Mouse (Mus musculus): Measurements from ENCODE around the gene Gjb1. TPM values are rescaled to one million over a fixed set of nuclear protein-coding genes. Genes with fewer than 3 reads are reported as not detected.

Gjb1 gene
- polyA plus RNA-seq, 1 experiment, result not detected

DNA sequence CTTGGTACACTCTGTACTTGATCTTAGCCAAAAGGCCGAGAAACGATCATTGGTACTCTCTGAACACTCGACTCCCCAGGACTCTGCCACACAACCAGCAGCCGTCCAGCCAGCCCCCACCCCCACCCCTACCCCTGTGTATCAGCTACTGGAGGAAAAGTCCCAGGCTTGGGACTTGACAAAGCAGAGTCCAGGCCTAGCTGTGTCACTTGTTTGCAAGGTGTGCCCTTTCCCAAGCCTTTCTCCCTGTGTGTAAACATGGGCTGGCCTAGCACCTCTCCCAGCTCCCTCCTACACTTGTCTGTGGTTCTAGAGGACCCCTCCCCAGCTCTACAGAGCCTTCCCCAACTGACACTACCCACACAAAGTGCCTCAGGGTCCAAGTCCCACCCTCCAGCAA, 10.0 kb downstream of the Gjb1 start:
- H3K79me3 ChIP-seq (ENCODE audit: low read depth), result no peaks in the 10 kb centered on the region
- no peak overlapping the region for H3ac ChIP-seq (ENCODE audit: control insufficient read depth, insufficient read length, low read depth)
- peaks cover 30% of the 10 kb centered on the region for H3K27me3 ChIP-seq (ENCODE audit: control insufficient read depth, insufficient read depth, insufficient read length)
- no peaks in the 10 kb centered on the region for H3K79me2 ChIP-seq (ENCODE audit: control insufficient read depth, insufficient read depth)
- no peak overlapping the region for H3K4me3 ChIP-seq (ENCODE audit: insufficient read depth, poor library complexity, severe bottlenecking)
- no peaks in the 10 kb centered on the region for H3K36me3 ChIP-seq (ENCODE audit: control insufficient read depth, insufficient read depth)
- TF ChIP-seq CTCF (IDR thresholded peaks at IDR 0.05; ENCODE audit: control insufficient read depth, insufficient read depth, insufficient read length) (no peak), USF1 (IDR thresholded peaks at IDR 0.05; ENCODE audit: low read depth) (no peak), CEBPB (IDR thresholded peaks at IDR 0.05; ENCODE audit: low read depth) (no peak), FOSL1 (IDR thresholded peaks at IDR 0.05; ENCODE audit: insufficient read depth, low read length, poor library complexity, severe bottlenecking) (no peak), MYOD1 (IDR thresholded peaks at IDR 0.05; ENCODE audit: control insufficient read depth, insufficient read length, low read depth) (no peak), MYOG (IDR thresholded peaks at IDR 0.05; ENCODE audit: control insufficient read depth, extremely low read depth, insufficient read length) (no peak), MAX (IDR thresholded peaks at IDR 0.05) (no peak)

DNA sequence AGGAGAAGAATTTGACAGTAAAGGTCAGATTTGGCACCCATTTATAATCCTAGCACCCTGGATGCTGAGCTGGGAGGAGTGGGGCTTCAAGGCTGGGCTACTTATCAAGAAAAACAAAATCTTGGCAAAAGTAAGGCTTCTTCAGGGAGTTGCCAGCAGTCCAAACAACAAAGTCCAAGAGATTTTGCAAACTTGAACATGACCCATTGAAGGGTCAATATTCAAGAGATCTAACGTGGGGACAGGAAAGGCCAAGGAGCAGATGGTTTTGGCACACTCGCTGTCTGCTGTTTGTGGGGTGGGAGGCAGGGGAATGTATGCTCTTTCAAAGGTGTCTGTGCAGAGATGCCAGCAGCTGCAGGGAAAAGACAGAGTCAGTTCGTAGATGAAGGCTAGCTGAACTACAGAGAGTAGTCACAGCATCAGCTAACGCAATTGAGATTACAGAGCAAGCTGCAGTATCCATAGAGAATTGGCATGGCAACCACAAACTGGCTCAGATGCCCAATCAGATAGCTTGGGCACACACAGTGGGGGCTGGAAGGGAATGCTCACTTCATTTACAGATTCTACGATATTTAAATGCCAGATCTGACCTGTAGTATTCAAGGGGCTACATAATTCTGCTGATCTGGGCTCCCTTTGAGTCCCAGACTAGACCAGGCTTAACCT, 12.8 kb downstream of the Gjb1 start:
- Histone ChIP-seq H3K79me2 (ENCODE audit: control insufficient read depth, insufficient read depth) (no peaks in the 10 kb centered on the region), H3K36me3 (ENCODE audit: control insufficient read depth, insufficient read depth) (no peaks in the 10 kb centered on the region), H3ac (ENCODE audit: control insufficient read depth, insufficient read length, low read depth) (no peak overlapping the region), H3K79me3 (ENCODE audit: low read depth) (no peaks in the 10 kb centered on the region), H3K27me3 (ENCODE audit: control insufficient read depth, insufficient read depth, insufficient read length) (peaks cover 19% of the 10 kb centered on the region), H3K4me3 (ENCODE audit: insufficient read depth, poor library complexity, severe bottlenecking) (no peak overlapping the region)
- TF ChIP-seq FOSL1 (IDR thresholded peaks at IDR 0.05; ENCODE audit: insufficient read depth, low read length, poor library complexity, severe bottlenecking), result no peak
- TF ChIP-seq CEBPB (IDR thresholded peaks at IDR 0.05; ENCODE audit: low read depth), result no peak
- TF ChIP-seq MYOD1 (IDR thresholded peaks at IDR 0.05; ENCODE audit: control insufficient read depth, insufficient read length, low read depth), result no peak
- no peak for TF ChIP-seq USF1 (IDR thresholded peaks at IDR 0.05; ENCODE audit: low read depth)
- TF ChIP-seq CTCF (IDR thresholded peaks at IDR 0.05; ENCODE audit: control insufficient read depth, insufficient read depth, insufficient read length), result no peak
- no peak for TF ChIP-seq MYOG (IDR thresholded peaks at IDR 0.05; ENCODE audit: control insufficient read depth, extremely low read depth, insufficient read length)
- TF ChIP-seq MAX (IDR thresholded peaks at IDR 0.05), result no peak

DNA sequence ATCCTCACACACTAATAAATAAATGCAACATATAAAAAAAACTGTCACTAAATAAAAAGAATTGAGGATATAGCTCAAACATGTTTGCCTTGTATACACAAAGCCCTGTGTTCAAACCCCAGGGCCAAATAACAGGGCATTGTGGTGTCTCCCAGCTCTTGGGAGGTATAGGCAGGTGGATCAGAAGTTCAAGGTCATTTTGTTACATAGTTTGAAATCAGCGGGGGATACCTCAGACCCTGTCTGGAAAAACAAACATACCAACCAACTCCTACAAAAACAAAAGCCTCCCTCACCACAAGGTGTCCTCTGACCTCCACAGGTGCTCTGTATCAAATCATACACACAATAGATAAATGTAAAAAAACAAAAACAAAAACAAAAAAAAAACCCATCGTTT, 18.2 kb downstream of the Gjb1 start:
- Histone ChIP-seq H3K79me2 (ENCODE audit: control insufficient read depth, insufficient read depth) (no peaks in the 10 kb centered on the region), H3K27me3 (ENCODE audit: control insufficient read depth, insufficient read depth, insufficient read length) (no peaks in the 10 kb centered on the region), H3K4me3 (ENCODE audit: insufficient read depth, poor library complexity, severe bottlenecking) (no peak overlapping the region), H3K79me3 (ENCODE audit: low read depth) (no peaks in the 10 kb centered on the region), H3K36me3 (ENCODE audit: control insufficient read depth, insufficient read depth) (no peaks in the 10 kb centered on the region), H3ac (ENCODE audit: control insufficient read depth, insufficient read length, low read depth) (no peak overlapping the region)
- TF ChIP-seq MYOG (IDR thresholded peaks at IDR 0.05; ENCODE audit: control insufficient read depth, extremely low read depth, insufficient read length) (no peak), MYOD1 (IDR thresholded peaks at IDR 0.05; ENCODE audit: control insufficient read depth, insufficient read length, low read depth) (no peak), FOSL1 (IDR thresholded peaks at IDR 0.05; ENCODE audit: insufficient read depth, low read length, poor library complexity, severe bottlenecking) (no peak), CTCF (IDR thresholded peaks at IDR 0.05; ENCODE audit: control insufficient read depth, insufficient read depth, insufficient read length) (no peak), MAX (IDR thresholded peaks at IDR 0.05) (no peak), USF1 (IDR thresholded peaks at IDR 0.05; ENCODE audit: low read depth) (no peak), CEBPB (IDR thresholded peaks at IDR 0.05; ENCODE audit: low read depth) (no peak)

DNA sequence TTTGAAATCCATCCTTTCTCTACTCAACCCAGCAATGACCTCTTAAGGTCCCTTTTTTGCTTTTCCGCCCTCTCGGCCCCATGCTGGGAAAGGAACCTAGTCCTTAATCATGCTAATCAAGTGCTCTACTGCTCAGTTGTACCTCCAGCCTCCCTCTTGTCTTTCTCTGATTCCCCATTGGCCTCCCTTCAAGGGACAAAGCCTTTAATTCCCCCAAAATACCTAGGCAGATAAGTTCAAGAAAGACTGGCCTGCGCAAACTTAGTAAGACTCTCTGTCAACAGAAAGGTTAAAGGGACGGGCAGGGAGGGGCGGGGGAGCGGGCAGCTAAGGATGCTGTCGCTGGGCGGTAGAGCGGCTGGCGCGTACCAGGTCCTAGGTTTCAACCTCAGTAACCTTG, 20.3 kb downstream of the Gjb1 start:
- Histone ChIP-seq H3K27me3 (ENCODE audit: control insufficient read depth, insufficient read depth, insufficient read length) (no peaks in the 10 kb centered on the region), H3K79me3 (ENCODE audit: low read depth) (no peaks in the 10 kb centered on the region), H3ac (ENCODE audit: control insufficient read depth, insufficient read length, low read depth) (no peak overlapping the region), H3K79me2 (ENCODE audit: control insufficient read depth, insufficient read depth) (no peaks in the 10 kb centered on the region), H3K4me3 (ENCODE audit: insufficient read depth, poor library complexity, severe bottlenecking) (no peak overlapping the region), H3K36me3 (ENCODE audit: control insufficient read depth, insufficient read depth) (no peaks in the 10 kb centered on the region)
- TF ChIP-seq MAX (IDR thresholded peaks at IDR 0.05), result no peak
- TF ChIP-seq MYOD1 (IDR thresholded peaks at IDR 0.05; ENCODE audit: control insufficient read depth, insufficient read length, low read depth), result no peak
- TF ChIP-seq MYOG (IDR thresholded peaks at IDR 0.05; ENCODE audit: control insufficient read depth, extremely low read depth, insufficient read length), result no peak
- no peak for TF ChIP-seq CEBPB (IDR thresholded peaks at IDR 0.05; ENCODE audit: low read depth)
- no peak for TF ChIP-seq CTCF (IDR thresholded peaks at IDR 0.05; ENCODE audit: control insufficient read depth, insufficient read depth, insufficient read length)
- TF ChIP-seq USF1 (IDR thresholded peaks at IDR 0.05; ENCODE audit: low read depth), result no peak

DNA sequence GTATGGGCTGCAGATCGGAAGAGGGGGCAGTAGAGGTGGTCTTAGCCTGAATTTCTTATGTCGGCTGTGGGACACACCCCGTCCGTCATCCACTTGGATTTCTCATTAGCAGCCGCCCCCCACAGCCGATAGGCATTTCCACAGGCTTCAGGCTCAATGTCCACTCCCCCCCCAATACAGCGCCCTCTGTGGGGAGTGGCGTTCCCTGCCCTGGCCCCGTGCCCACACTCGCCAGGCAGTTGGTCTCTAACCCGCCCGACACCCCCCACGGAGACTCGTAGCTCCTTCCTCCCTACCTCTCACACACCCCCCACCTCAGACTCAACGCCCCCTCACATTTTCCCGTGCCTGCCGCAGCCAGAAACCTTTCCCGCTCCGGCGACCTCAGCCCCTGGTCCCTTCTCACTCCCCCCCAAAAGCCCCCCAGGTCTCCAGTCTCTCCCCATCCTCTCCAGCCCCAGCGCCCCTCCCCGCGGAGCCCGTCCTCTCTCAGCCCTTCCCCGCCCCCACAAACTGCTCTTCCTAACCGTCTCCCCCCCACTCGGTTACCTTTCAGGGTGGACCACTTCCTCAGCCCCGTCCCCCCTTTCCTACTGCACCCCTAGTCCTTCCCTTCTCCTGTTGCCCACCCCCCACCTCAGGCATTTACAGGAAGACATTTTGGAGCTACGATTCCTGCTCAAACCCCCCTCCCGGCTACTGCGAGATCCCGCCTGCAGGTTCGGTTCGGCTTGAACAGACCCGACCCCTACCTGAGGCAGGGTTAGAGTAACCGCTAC, 43.0 kb downstream of the Gjb1 start:
- peak overlapping the region; percentile 82 for H3ac ChIP-seq (ENCODE audit: control insufficient read depth, insufficient read length, low read depth)
- H3K79me3 ChIP-seq (ENCODE audit: low read depth), result no peaks in the 10 kb centered on the region
- H3K4me3 ChIP-seq (ENCODE audit: insufficient read depth, poor library complexity, severe bottlenecking), result peak overlapping the region; percentile 60
- peaks cover 14% of the 10 kb centered on the region for H3K79me2 ChIP-seq (ENCODE audit: control insufficient read depth, insufficient read depth)
- H3K36me3 ChIP-seq (ENCODE audit: control insufficient read depth, insufficient read depth), result no peaks in the 10 kb centered on the region
- TF ChIP-seq CEBPB (IDR thresholded peaks at IDR 0.05; ENCODE audit: low read depth) (no peak), USF1 (IDR thresholded peaks at IDR 0.05; ENCODE audit: low read depth) (no peak), CTCF (IDR thresholded peaks at IDR 0.05; ENCODE audit: control insufficient read depth, insufficient read depth, insufficient read length) (peak; percentile 29)
- H3K27me3 ChIP-seq (ENCODE audit: control insufficient read depth, insufficient read depth, insufficient read length), result no peaks in the 10 kb centered on the region

Measured in C2C12 (cell line).